Mouse (Mus musculus) intestine, embryonic 14.5 days (tissue): ENCODE measurements around the gene Mcu. TPM values are rescaled to one million over a fixed set of nuclear protein-coding genes. Genes with fewer than 3 reads are reported as not detected.

Experiments
- ATAC-seq: fragments of 200-750 bp; cut with Nextera tagmentation; replicated peaks from 2 replicates; pipeline ENCODE4 v1.8.0; 2017; ENCODE audit warnings: low read depth, moderate number of reproducible peaks, moderate TSS enrichment, moderate library complexity; ENCODE audit not compliant: low FRiP score, low TSS enrichment
- DNase-seq: peaks from one replicate; pipeline ENCODE4 v3.0.0-alpha.2; 2018; ENCODE audit warnings: low spot score
- H3K27ac ChIP-seq: fragments of 300-500 bp; sonication (generic); 2 replicates; pipeline ENCODE4 v1.5.1; 2014; ENCODE audit warnings: low read depth, mild to moderate bottlenecking, control low read depth
- H3K27me3 ChIP-seq: fragments of 300-500 bp; sonication (generic); replicated peaks from 2 replicates; pipeline ENCODE4 v1.6.1; 2014; ENCODE audit warnings: low read length, control low read depth; ENCODE audit not compliant: control insufficient read depth, insufficient read depth
- H3K36me3 ChIP-seq: fragments of 300-500 bp; sonication (generic); 2 replicates; pipeline ENCODE4 v1.6.1; 2014; ENCODE audit warnings: low read length, control low read depth; ENCODE audit not compliant: control insufficient read depth, insufficient read depth
- H3K4me1 ChIP-seq: fragments of 300-500 bp; sonication (generic); replicated peaks from 2 replicates; pipeline ENCODE4 v1.6.1; 2014; ENCODE audit warnings: low read length, control low read depth, mixed read lengths; ENCODE audit not compliant: control insufficient read depth, insufficient read depth
- H3K4me2 ChIP-seq: fragments of 300-500 bp; sonication (generic); 2 replicates; pipeline ENCODE4 v1.6.1; 2014; ENCODE audit warnings: low read length
- H3K4me3 ChIP-seq: fragments of 300-500 bp; sonication (generic); 2 replicates; pipeline ENCODE4 v1.5.1; 2014; ENCODE audit warnings: low read depth, low read length, control low read depth, mixed read lengths
- H3K9ac ChIP-seq: fragments of 300-500 bp; sonication (generic); 2 replicates; pipeline ENCODE4 v1.6.1; 2014; ENCODE audit warnings: mild to moderate bottlenecking, low read length
- H3K9me3 ChIP-seq: fragments of 300-500 bp; sonication (generic); 2 replicates; pipeline ENCODE4 v1.6.1; 2016; ENCODE audit warnings: low read length, control low read depth; ENCODE audit not compliant: control insufficient read depth
- WGBS: fragments of 180-500 bp; shearing (Covaris S2); extraction: QIAGEN DNeasy Blood & Tissue Kit; methylation state at CpG from one replicate; pipeline ENCODE4 v1.1.7; 2014; 5-methylcytosine and 5-hydroxymethylcytosine counted together
- polyA plus RNA-seq: library from polyadenylated mRNA; unstranded; fragments of >200 nt; fragmentation: Nextera tagmentation; extraction: Ambion mirVana; gene quantifications from 2 replicates; pipeline ENCODE4 v1.2.1, GENCODE M21; 2014

Gene Mcu
- polyA plus RNA-seq, 1 experiment from 2014 or later: 60.2 TPM

DNA sequence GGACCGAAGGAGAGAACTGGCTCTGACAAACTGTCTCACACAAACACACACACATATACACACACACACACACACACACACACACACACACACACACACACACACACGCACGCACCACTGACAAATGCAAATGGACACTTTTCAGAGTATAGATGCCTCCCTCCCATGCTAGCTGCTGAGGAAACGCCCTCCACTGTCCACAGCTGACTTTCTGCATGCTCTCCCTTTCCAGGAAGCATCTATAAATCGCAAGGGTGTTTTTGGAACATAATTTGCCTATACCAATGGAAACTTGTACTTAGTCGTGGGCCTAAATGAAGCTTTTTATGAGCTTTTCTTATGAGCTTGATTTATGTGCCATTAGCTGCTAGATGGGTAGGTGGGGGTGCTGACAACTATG lies 46.1 kb downstream of the Mcu start:
- 71% methylated on average over 6 of the region's 6 CpGs for WGBS
- Histone ChIP-seq H3K27me3 (no peaks in the 10 kb centered on the region), H3K36me3 (no peaks in the 10 kb centered on the region), H3K4me3 (no peak overlapping the region), H3K9me3 (peaks cover 13% of the 10 kb centered on the region; the same call in 1 of the 2 replicates), H3K27ac (no peak overlapping the region; the same call in 1 of the 2 replicates), H3K4me2 (no peak overlapping the region), H3K4me1 (peaks cover 39% of the 10 kb centered on the region), H3K9ac (no peak overlapping the region)
- ATAC-seq (no peak), DNase-seq (no peak)

DNA sequence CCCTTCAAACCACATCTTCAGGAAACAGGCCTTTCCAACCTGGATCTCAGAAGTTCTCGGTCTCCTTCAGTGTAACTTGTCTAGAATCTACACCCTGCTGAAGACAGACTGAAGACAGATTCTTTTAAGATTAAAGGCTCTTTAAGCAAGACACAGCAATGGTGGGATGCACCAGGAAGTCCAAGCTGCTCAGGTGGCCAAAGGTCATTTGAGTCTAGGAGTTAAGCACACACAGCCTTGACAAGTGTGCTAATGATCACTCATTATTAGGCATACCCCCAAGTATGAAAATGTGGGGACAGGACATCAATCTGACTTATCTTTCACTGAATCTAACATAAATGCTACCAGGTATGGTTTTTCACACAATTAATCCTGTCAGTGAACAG lies 47.0 kb downstream of the Mcu start:
- ATAC-seq: no peak
- Histone ChIP-seq H3K27ac (no peak overlapping the region), H3K36me3 (no peaks in the 10 kb centered on the region), H3K4me1 (peaks cover 43% of the 10 kb centered on the region), H3K4me2 (no peak overlapping the region), H3K9ac (no peak overlapping the region), H3K4me3 (no peak overlapping the region), H3K9me3 (peaks cover 13% of the 10 kb centered on the region; the same call in 1 of the 2 replicates), H3K27me3 (no peaks in the 10 kb centered on the region)
- WGBS: 74% methylated on average over 1 of the region's 1 CpGs
- DNase-seq: no peak

DNA sequence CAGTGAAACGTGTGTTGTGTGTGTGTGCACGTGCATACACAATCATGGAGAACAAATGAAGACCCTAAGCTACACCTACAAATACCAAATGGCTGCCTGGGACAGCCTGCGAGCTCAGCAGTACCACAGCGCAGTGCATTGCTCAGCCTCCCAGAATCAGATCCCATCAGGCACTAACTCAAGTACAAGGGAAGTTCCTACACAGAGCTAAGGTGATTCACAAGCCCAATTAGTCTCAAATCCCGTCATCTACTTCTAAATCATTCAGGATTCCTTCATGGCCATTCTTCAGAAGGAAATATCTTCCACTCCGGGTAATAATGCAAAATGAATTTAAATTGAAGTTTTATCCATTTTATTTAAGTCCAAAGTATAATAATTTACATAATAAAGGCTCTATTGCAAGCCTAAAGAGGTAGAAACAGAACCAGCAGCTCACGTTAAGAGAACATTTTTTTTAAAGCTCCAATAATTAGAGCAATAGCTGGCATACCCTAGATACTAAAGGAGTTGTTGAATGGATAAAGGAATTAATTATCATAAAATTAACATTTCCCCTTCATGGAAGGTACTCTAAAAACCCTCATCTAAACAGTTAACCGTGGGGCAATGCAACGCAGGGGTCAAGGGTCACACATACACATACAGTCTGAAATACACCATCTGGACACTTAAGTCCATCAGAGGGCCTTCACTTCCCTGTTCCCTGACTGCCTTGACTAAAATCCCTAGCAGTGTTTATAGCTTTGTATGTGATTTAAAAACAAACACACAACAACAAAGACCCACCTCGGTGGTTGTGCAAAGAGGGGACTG lies 47.6 kb downstream of the Mcu start:
- H3K27ac ChIP-seq: no peak overlapping the region
- no peak overlapping the region for H3K4me2 ChIP-seq
- ATAC-seq: no peak
- no peaks in the 10 kb centered on the region for H3K27me3 ChIP-seq
- H3K4me1 ChIP-seq: peaks cover 43% of the 10 kb centered on the region
- H3K4me3 ChIP-seq: no peak overlapping the region
- no peak overlapping the region for H3K9ac ChIP-seq
- H3K9me3 ChIP-seq: peaks cover 10% of the 10 kb centered on the region; the same call in 1 of the 2 replicates
- DNase-seq: no peak
- H3K36me3 ChIP-seq: no peaks in the 10 kb centered on the region
- 68% methylated on average over 10 of the region's 10 CpGs for WGBS

DNA sequence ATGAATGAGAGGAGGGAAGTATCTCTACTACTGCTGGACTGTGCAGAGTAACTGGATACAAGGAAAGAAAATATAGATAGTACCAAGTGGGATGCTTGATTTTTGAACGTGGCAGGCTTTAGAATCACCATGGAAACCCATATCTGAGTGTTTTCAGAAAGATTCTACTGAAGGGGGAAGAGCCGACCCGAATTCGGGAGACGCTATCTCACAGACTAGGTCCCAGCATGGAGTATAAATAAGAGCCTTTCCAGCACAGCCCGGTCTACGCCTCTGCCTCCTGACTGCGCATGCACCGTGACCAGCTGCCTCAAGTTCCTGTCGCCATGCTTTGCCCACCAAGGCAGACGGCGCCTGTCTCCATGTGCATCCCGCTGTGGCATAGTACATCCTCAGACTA lies 49.5 kb downstream of the Mcu start:
- DNase-seq (no peak), ATAC-seq (no peak)
- no peaks in the 10 kb centered on the region for H3K36me3 ChIP-seq
- no peak overlapping the region for H3K27ac ChIP-seq
- H3K9ac ChIP-seq: no peak overlapping the region
- H3K4me3 ChIP-seq: no peak overlapping the region
- no peak overlapping the region for H3K4me2 ChIP-seq
- 87% methylated on average over 13 of the region's 13 CpGs for WGBS
- H3K9me3 ChIP-seq: no peaks in the 10 kb centered on the region
- peaks cover 40% of the 10 kb centered on the region for H3K4me1 ChIP-seq
- no peaks in the 10 kb centered on the region for H3K27me3 ChIP-seq

DNA sequence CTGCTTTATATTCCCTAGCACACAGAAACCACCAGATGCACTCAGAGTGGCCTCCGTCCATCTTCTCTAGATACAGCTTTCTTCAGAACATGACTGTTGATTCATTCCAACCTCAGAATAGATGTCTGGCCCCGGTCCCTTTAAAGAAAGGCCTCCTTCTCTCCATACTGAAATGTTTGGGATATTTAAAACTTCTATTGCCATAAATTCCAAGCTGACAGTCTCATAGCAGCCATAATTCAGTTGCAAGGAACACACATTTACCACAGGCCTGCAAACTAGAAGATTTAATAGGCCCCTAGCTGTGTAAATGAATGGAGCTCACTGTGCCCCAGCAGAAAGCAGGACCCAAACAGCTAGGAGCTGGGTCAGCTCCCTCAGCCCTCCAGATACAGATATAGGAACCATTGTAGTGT lies 50.5 kb downstream of the Mcu start:
- Histone ChIP-seq H3K9me3 (no peaks in the 10 kb centered on the region), H3K9ac (no peak overlapping the region), H3K36me3 (no peaks in the 10 kb centered on the region), H3K4me1 (peaks cover 30% of the 10 kb centered on the region), H3K27ac (peak overlapping the region; percentile 29; the same call in 1 of the 2 replicates), H3K4me2 (no peak overlapping the region), H3K27me3 (no peaks in the 10 kb centered on the region), H3K4me3 (no peak overlapping the region)
- WGBS: 30% methylated on average over 2 of the region's 2 CpGs
- DNase-seq (no peak), ATAC-seq (no peak)

DNA sequence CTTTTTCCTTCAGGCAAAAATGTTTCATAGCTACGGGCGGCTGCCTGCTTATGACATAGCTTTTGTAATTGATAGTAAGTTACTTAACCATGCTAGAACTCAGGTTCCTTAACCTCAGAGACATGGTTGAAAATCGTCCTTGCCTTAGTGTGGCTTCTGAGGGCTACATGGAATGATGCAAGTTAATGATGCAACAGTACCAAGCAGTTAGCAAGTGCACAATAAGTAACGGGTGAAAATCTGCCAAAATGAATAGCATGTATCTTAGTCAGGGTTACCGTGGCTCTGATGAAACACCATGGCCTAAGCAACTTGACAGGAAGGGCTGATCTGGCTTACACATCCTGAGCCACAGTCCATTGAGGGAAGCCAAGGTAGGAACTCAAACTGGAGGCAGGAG lies 51.9 kb downstream of the Mcu start:
- no peak for ATAC-seq
- Histone ChIP-seq H3K9ac (no peak overlapping the region), H3K27me3 (no peaks in the 10 kb centered on the region), H3K4me1 (peaks cover 24% of the 10 kb centered on the region), H3K4me3 (no peak overlapping the region), H3K27ac (no peak overlapping the region), H3K36me3 (no peaks in the 10 kb centered on the region), H3K4me2 (no peak overlapping the region), H3K9me3 (no peaks in the 10 kb centered on the region)
- no peak for DNase-seq
- WGBS: 80% methylated on average over 5 of the region's 5 CpGs

DNA sequence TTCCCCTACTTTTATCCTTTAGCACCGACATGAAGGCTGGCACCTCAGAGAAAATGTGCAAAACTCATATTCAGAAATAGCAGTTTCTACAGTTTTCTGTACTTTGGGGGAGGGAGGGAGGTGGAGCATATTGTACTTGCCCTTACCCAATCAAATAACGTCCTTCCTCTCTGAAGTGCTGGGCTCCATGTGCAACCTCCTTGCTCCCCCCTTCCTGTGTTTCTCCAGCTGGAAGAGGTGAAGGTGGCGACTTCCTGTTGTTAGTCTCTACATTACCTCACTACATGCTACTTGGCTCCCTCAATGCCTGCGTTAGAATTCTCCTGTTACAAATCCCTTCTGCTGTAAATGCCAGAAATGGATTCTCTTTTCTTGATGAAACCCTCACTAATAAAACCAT lies 54.0 kb downstream of the Mcu start:
- Histone ChIP-seq H3K36me3 (no peaks in the 10 kb centered on the region), H3K27ac (no peak overlapping the region), H3K27me3 (no peaks in the 10 kb centered on the region), H3K9ac (no peak overlapping the region), H3K9me3 (no peaks in the 10 kb centered on the region), H3K4me2 (no peak overlapping the region), H3K4me3 (no peak overlapping the region), H3K4me1 (peaks cover 18% of the 10 kb centered on the region)
- no peak for ATAC-seq
- WGBS: 45% methylated on average over 4 of the region's 4 CpGs
- no peak for DNase-seq

DNA sequence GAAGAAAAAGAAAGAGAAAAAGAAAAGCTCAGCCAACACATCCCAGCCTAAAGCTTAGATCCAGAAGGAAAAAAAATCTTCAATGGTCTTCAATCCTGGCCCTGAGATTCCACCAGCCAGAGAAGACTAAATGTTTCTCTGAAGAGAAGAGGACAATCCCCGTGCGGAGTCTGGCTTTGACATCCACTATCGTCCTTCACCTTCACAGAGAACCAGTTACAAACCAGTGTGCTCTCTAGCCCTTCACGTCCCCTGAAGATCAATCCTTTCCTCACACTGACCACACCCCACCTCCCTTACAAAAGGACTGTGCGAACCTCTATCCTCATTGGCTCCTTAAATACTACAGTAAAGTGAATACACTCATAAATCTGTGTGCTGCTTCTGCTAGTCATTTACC lies 56.4 kb downstream of the Mcu start:
- 0 out of 2 replicates have a peak, but pooled peaks cover 1% of the 10 kb centered on the region for H3K4me1 ChIP-seq
- no peaks in the 10 kb centered on the region for H3K36me3 ChIP-seq
- H3K4me2 ChIP-seq: no peak overlapping the region
- no peaks in the 10 kb centered on the region for H3K27me3 ChIP-seq
- no peak overlapping the region for H3K4me3 ChIP-seq
- DNase-seq (no peak), ATAC-seq (no peak)
- H3K27ac ChIP-seq: no peak overlapping the region
- 87% methylated on average over 5 of the region's 5 CpGs for WGBS
- H3K9ac ChIP-seq: no peak overlapping the region
- H3K9me3 ChIP-seq: no peaks in the 10 kb centered on the region

DNA sequence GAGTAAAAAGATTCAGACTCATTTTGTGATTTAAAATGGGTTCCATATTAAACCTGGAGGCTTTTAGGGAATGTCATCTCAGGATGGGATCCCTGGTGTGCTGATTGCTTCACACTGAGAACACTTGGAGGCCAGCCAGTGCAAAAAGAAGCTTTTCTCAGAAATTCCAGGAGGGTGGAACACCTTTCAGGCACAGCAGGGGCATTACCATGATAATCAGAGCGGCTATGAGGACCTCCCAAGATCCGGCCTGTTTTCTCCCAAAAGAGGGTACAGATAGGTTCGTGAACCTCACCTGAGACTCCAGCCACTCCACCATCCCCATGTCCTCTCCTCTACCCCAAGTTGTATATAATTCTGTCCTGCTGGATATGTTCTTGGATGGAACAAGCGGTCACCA lies 57.9 kb downstream of the Mcu start:
- ATAC-seq (no peak), DNase-seq (no peak)
- Histone ChIP-seq H3K9me3 (peaks cover 4% of the 10 kb centered on the region; the same call in 1 of the 2 replicates), H3K4me3 (no peak overlapping the region), H3K4me1 (no peaks in the 10 kb centered on the region), H3K4me2 (no peak overlapping the region), H3K27me3 (no peaks in the 10 kb centered on the region), H3K27ac (no peak overlapping the region), H3K36me3 (no peaks in the 10 kb centered on the region), H3K9ac (no peak overlapping the region)
- 89% methylated on average over 4 of the region's 4 CpGs for WGBS
